Mouse (Mus musculus): ENCODE measurements around the gene Slc35d2. TPM values are rescaled to one million over a fixed set of nuclear protein-coding genes. Genes with fewer than 3 reads are reported as not detected.

Gene Slc35d2
- 6.3 and 7.7 TPM in 2 replicates for polyA plus RNA-seq (2011; ENCODE audit: insufficient read depth, insufficient read length, low read depth, missing spikeins)

DNA sequence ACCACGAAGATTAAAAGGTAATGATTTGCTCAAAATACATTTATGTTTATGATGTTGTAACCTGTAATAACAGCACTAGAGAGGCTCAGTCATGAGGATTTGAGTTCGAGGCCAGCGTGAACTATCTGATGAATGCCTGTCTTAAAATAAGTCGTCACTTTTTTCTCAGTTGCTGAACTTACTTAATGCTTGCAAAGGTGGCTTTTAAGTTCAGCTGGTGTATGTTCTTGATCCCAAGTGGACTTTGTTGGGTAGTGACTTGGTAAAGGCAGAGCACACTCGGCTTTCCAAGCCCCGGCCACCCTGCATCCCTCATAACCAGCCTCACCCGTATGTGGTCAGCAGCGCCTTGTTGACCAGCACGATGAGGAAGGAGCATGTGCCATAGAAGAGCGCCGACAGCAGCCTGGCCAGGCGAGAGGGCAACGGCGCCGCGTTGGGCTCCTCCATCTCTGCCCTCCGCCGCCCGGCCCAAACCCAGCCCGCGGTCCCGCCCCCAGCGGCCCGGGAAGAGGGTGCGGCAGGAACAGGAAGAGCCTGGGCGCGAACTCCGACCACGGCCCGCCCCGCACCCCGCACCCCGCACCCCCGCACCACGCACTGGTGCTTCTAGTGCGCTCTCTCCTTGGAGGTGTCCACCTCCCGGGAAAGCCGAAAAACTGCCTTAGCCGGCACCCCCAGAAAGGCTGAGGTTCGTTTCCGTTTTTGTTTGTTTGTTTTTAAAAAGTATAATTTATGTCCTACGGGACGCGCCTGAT is at the start of gene Slc35d2:
TSS of gene Slc35d2 (minus strand) at position 511 of the 758 bp plus-strand sequence.
- Histone ChIP-seq H3K4me3 (ENCODE audit: low read depth, low read length) (peak within 1 kb of the TSS; percentile 80), H3K27ac (ENCODE audit: insufficient read depth, low read length) (no peak within 1 kb of the TSS), H3K9me3 (replicated peaks; ENCODE audit: control insufficient read depth, insufficient read depth, low read length, poor library complexity, severe bottlenecking) (no peaks in the 10 kb centered on the region), H3K4me1 (ENCODE audit: control insufficient read depth, insufficient read depth, low read length) (no peaks in the 10 kb centered on the region), H3K27me3 (ENCODE audit: control insufficient read depth, insufficient read depth, low read length, poor library complexity, severe bottlenecking) (no peaks in the 10 kb centered on the region), H3K36me3 (ENCODE audit: control insufficient read depth, insufficient read depth, low read length, poor library complexity, severe bottlenecking) (peaks cover 13% of the 10 kb centered on the region), H3K9ac (ENCODE audit: low read depth, poor library complexity, severe bottlenecking) (peak within 1 kb of the TSS; percentile 73)
- no peak for TF ChIP-seq CTCF (IDR thresholded peaks at IDR 0.05; ENCODE audit: low read depth, low read length)
- TF ChIP-seq POLR2A (IDR thresholded peaks at IDR 0.05; ENCODE audit: insufficient read depth, low read length): no peak
- TF ChIP-seq EP300 (IDR thresholded peaks at IDR 0.05; ENCODE audit: insufficient read depth, low read depth, low read length): no peak

DNA sequence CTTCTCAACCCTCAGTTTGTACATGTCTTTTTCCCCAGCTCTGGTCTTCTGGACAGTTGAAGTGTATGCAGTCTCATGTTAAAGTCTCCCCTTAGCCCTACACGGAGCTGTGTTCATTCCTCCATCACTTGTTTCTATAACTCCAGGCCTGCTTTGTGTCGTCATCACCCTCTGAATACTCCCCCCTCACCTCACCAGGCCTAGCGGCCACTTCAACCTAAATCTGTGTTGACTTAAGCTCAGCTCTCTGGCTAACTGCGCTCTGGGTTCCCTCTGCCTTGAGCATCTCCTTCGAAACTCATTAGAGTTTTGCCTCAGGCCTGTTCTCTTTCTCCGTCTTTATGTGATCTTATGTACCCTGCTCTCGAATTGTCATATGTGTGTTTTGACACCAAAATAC is 48.8 kb upstream of the Slc35d2 start:
- H3K9ac ChIP-seq (ENCODE audit: low read depth, poor library complexity, severe bottlenecking): no peak overlapping the region
- H3K4me1 ChIP-seq (ENCODE audit: control insufficient read depth, insufficient read depth, low read length): no peaks in the 10 kb centered on the region
- H3K27ac ChIP-seq (ENCODE audit: insufficient read depth, low read length): no peak overlapping the region
- H3K4me3 ChIP-seq (ENCODE audit: low read depth, low read length): no peak overlapping the region
- TF ChIP-seq EP300 (IDR thresholded peaks at IDR 0.05; ENCODE audit: insufficient read depth, low read depth, low read length): no peak
- H3K9me3 ChIP-seq (replicated peaks; ENCODE audit: control insufficient read depth, insufficient read depth, low read length, poor library complexity, severe bottlenecking): 0 out of 2 replicates have a peak, but pooled peaks cover 2% of the 10 kb centered on the region
- H3K27me3 ChIP-seq (ENCODE audit: control insufficient read depth, insufficient read depth, low read length, poor library complexity, severe bottlenecking): no peaks in the 10 kb centered on the region
- H3K36me3 ChIP-seq (ENCODE audit: control insufficient read depth, insufficient read depth, low read length, poor library complexity, severe bottlenecking): no peaks in the 10 kb centered on the region

DNA sequence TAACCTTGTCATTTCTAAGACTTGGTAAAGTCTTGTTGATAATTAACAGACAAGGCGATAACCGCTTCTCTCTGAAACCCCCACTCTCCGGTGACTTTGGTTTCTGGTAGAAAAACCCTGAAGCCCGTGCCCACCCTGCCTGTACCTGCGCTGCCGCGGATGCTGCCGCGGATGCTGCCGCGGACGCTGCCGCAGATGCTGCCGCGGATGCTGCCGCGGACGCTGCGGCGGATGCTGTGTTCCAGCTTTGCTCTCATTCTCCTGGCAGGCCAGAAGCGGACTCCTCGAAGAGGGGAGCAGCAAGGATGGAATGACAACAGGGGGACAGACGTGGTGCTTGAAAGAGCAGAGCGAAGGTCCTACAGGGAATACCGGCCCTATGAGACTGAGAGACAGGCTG is 40.6 kb upstream of the Slc35d2 start:
- H3K4me3 ChIP-seq (ENCODE audit: low read depth, low read length): no peak overlapping the region
- peaks cover 72% of the 10 kb centered on the region for H3K9me3 ChIP-seq (replicated peaks; ENCODE audit: control insufficient read depth, insufficient read depth, low read length, poor library complexity, severe bottlenecking)

DNA sequence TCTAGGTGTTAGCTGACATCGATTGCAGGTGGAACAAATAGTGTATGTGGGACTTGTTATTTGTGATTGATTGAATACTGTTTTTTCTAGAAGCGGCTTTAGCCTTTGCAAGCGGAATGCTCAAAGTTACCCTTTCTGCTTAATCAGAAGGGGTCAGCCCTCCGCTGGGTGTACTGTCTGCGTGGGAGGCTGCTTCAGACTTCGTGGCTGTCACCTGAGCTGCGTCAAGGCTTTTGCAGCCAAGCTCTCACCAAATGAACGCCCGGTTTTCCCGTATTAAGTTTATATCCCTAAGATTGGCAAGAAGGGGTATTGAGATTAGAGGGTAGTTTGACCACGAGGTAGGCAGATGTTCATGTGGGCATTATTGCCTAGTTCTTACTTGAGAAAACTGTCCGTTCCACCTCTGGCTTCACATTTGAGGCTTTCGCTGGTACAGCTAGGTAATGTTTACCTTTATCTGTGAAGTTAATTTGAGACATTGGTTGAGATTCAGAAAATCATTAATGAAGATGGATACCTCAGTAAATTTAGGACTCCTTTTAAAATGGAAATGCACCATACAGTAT is 34.1 kb upstream of the Slc35d2 start:
- 0 out of 2 replicates have a peak, but pooled peaks cover 3% of the 10 kb centered on the region for H3K27me3 ChIP-seq (ENCODE audit: control insufficient read depth, insufficient read depth, low read length, poor library complexity, severe bottlenecking)
- peaks cover 43% of the 10 kb centered on the region for H3K9me3 ChIP-seq (replicated peaks; ENCODE audit: control insufficient read depth, insufficient read depth, low read length, poor library complexity, severe bottlenecking)
- TF ChIP-seq CTCF (IDR thresholded peaks at IDR 0.05; ENCODE audit: low read depth, low read length) (no peak), EP300 (IDR thresholded peaks at IDR 0.05; ENCODE audit: insufficient read depth, low read depth, low read length) (no peak), POLR2A (IDR thresholded peaks at IDR 0.05; ENCODE audit: insufficient read depth, low read length) (no peak)
- no peaks in the 10 kb centered on the region for H3K36me3 ChIP-seq (ENCODE audit: control insufficient read depth, insufficient read depth, low read length, poor library complexity, severe bottlenecking)
- no peak overlapping the region; the same call in 1 of the 2 replicates for H3K4me3 ChIP-seq (ENCODE audit: low read depth, low read length)
- no peaks in the 10 kb centered on the region for H3K4me1 ChIP-seq (ENCODE audit: control insufficient read depth, insufficient read depth, low read length)
- H3K9ac ChIP-seq (ENCODE audit: low read depth, poor library complexity, severe bottlenecking): no peak overlapping the region
- H3K27ac ChIP-seq (ENCODE audit: insufficient read depth, low read length): no peak overlapping the region

More for the DNA sequence above, 40.6 kb upstream of the Slc35d2 start:
- H3K4me1 ChIP-seq (ENCODE audit: control insufficient read depth, insufficient read depth, low read length): no peaks in the 10 kb centered on the region
- no peaks in the 10 kb centered on the region for H3K36me3 ChIP-seq (ENCODE audit: control insufficient read depth, insufficient read depth, low read length, poor library complexity, severe bottlenecking)
- H3K27me3 ChIP-seq (ENCODE audit: control insufficient read depth, insufficient read depth, low read length, poor library complexity, severe bottlenecking): no peaks in the 10 kb centered on the region
- no peak overlapping the region for H3K9ac ChIP-seq (ENCODE audit: low read depth, poor library complexity, severe bottlenecking)
- H3K27ac ChIP-seq (ENCODE audit: insufficient read depth, low read length): no peak overlapping the region
- TF ChIP-seq EP300 (IDR thresholded peaks at IDR 0.05; ENCODE audit: insufficient read depth, low read depth, low read length) (no peak), CTCF (IDR thresholded peaks at IDR 0.05; ENCODE audit: low read depth, low read length) (no peak), POLR2A (IDR thresholded peaks at IDR 0.05; ENCODE audit: insufficient read depth, low read length) (no peak)

GRCm38 (mm10) chr13:64162626-64163025 is 33.5 kb upstream of the Slc35d2 start:
- Histone ChIP-seq H3K4me3 (ENCODE audit: low read depth, low read length) (peak overlapping the region; percentile 69), H3K27me3 (ENCODE audit: control insufficient read depth, insufficient read depth, low read length, poor library complexity, severe bottlenecking) (0 out of 2 replicates have a peak, but pooled peaks cover 3% of the 10 kb centered on the region), H3K9me3 (replicated peaks; ENCODE audit: control insufficient read depth, insufficient read depth, low read length, poor library complexity, severe bottlenecking) (peaks cover 38% of the 10 kb centered on the region), H3K36me3 (ENCODE audit: control insufficient read depth, insufficient read depth, low read length, poor library complexity, severe bottlenecking) (no peaks in the 10 kb centered on the region), H3K4me1 (ENCODE audit: control insufficient read depth, insufficient read depth, low read length) (no peaks in the 10 kb centered on the region), H3K27ac (ENCODE audit: insufficient read depth, low read length) (no peak overlapping the region), H3K9ac (ENCODE audit: low read depth, poor library complexity, severe bottlenecking) (peak overlapping the region; percentile 89)
- TF ChIP-seq EP300 (IDR thresholded peaks at IDR 0.05; ENCODE audit: insufficient read depth, low read depth, low read length): no peak
- no peak for TF ChIP-seq POLR2A (IDR thresholded peaks at IDR 0.05; ENCODE audit: insufficient read depth, low read length)
- TF ChIP-seq CTCF (IDR thresholded peaks at IDR 0.05; ENCODE audit: low read depth, low read length): no peak
